Comparison of ENCODE assay signal across 22 mouse cellular contexts in the genomic region with DNA sequence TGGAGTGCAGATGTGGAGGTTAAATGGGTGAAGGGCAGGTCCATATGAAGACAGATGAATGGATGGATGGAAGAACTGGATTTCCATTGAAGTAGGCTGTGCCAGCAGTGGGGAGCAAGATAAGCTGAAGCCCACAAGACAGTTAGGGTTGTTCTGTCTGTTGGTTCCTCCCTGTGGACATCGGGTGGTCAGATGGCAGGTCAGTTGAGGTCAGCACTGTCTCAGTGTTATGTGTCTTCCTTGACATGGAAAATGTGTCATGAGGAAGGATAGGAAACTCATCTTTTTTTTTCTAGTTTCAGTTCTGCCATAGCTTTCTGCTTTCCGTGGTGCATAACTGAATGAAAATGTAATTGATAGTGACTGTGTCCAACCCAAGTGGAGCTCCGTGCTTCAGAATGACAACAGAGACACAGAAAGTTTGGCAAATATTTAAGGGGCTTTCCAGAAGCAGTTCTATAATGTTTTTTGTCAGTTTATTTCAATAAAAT.
"Had no signal": no experiment of that assay in that cellular context is flagged by ENCODE, and none has a peak within 500 bp of the region (broad histone marks: within the 10 kb centered on the region; RNA-seq: fewer than 3 reads in every experiment).

No protein-coding gene starts in this region.

- H3K9ac ChIP-seq: lung, embryonic 15.5 days; midbrain, embryonic 12.5 days; neural tube, embryonic 13.5 days; neural tube, embryonic 15.5 days; stomach, embryonic 15.5 days had no signal

- DNase-seq: lung, adult 2 months; lung, postnatal 14 days; lung, postnatal 36 days; midbrain, embryonic 14.5 days; retina, postnatal 1 day; right cerebral cortex, adult 18-20 months; right cerebral cortex, postnatal 25 days; right cerebral cortex, postnatal 4 days; thymus, adult 2 months; thymus, postnatal 25 days; thymus, postnatal 4 days had no signal

- ATAC-seq: lung, postnatal 0 days; midbrain, embryonic 16.5 days had no signal

- H3K4me2 ChIP-seq: lung, embryonic 15.5 days; midbrain, embryonic 12.5 days; neural tube, embryonic 13.5 days; neural tube, embryonic 15.5 days; stomach, embryonic 15.5 days had no signal

- H3K27ac ChIP-seq: lung, embryonic 15.5 days; macrophage; midbrain, embryonic 10.5 days; midbrain, embryonic 12.5 days; neural tube, embryonic 13.5 days; neural tube, embryonic 15.5 days; stomach, embryonic 15.5 days; stomach, postnatal 0 days had no signal

- H3K4me3 ChIP-seq: lung, embryonic 15.5 days; midbrain, embryonic 10.5 days; midbrain, embryonic 12.5 days; myocyte; neural tube, embryonic 13.5 days; neural tube, embryonic 15.5 days; stomach, embryonic 15.5 days had no signal

- H3K9me3 ChIP-seq: lung, embryonic 15.5 days; midbrain, embryonic 10.5 days; midbrain, embryonic 12.5 days; neural tube, embryonic 13.5 days; neural tube, embryonic 15.5 days; stomach, embryonic 15.5 days had no signal

- H3K36me3 ChIP-seq: lung, embryonic 15.5 days; midbrain, embryonic 10.5 days; midbrain, embryonic 12.5 days; neural tube, embryonic 13.5 days; neural tube, embryonic 15.5 days; stomach, embryonic 15.5 days had no signal

- H3K27me3 ChIP-seq: lung, embryonic 15.5 days; midbrain, embryonic 12.5 days; neural tube, embryonic 13.5 days; neural tube, embryonic 15.5 days; stomach, embryonic 15.5 days had no signal

- H3K4me1 ChIP-seq: lung, embryonic 15.5 days; midbrain, embryonic 10.5 days; midbrain, embryonic 12.5 days; neural tube, embryonic 13.5 days; neural tube, embryonic 15.5 days; stomach, embryonic 15.5 days had no signal
